Mouse (Mus musculus): ENCODE data around the gene Hhatl.

DNA sequence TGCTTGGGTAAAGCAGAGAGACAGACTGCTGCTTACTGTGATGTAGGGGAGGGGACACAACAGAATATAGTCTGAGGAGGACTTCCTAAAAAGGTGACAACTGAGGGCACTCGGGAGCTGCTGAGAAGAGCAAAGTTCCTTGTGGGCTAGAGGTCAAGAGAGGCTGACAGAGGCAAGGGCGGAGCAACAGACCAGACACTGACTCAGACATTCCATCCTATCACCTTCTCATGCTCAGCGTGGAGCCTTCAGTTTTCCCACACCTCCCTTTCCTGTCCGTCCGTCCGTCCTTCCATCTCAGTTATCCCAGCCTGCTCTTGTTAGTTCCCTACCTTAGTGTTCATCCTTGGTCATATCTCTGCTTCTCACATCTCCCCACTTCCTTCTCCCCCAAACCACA lies 22.9 kb upstream of the Hhatl start:
- TF ChIP-seq CTCF (IDR thresholded peaks at IDR 0.05; ENCODE audit: control insufficient read depth, insufficient read depth, insufficient read length) (no peak), MYOG (IDR thresholded peaks at IDR 0.05; ENCODE audit: control insufficient read depth, extremely low read depth, insufficient read length) (no peak)

All from C2C12 (cell line).